Mouse (Mus musculus): ENCODE results near the gene Gm16429.
"Not testable (repeated sequence)": the region's sequence is repeated elsewhere in the genome, so short reads cannot be mapped to it uniquely, and the experiment has no call there.

Gm16429 gene

DNA sequence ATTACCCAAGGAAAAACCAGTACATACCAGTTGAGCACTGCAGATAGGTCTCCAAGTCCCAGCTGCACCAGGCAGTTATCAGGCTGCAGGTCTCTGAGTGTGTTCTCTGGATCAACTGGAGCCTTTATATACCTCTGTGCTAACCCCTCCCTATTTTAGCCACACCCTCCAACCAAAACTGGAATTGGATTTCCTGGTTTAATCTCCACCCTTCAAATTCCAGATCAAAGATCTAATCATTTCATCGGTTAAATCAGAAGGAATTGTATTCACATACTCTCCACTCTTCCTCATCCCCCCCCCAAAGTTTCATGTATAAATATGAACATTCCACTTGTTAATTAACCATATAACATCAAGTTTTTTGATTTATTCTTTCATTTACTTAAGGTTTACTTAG lies at the start of gene Gm16429:
TSS of gene Gm16429 (minus strand) at position 101 of the 400 bp plus-strand sequence.
- not testable (repeated sequence) for DNase-seq

Data from cerebellum, adult 11-12 months (tissue).